Mouse (Mus musculus): ENCODE results near the gene Prph2.

DNA sequence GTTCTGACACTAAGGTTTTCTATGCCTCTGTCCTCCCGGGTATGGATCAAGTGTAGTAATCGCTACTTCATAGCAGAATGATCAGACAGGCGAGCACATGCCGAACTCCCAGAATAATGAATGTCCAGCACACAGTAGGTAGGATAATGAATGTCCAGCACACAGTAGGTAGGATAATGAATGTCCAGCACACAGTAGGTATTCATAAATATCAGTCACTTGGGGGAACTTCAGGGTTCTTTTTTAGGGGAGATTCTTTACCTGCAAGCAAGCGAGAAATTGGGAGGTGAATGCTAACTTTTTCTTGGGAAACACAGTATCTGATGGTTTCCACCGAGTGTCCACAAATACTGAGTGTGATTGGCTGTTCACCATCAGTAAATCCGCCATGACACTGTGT is 62.3 kb downstream of the Prph2 start:
- TF ChIP-seq CTCF (IDR thresholded peaks at IDR 0.05; ENCODE audit: control insufficient read depth, insufficient read depth, insufficient read length), result no peak
- TF ChIP-seq MAX (IDR thresholded peaks at IDR 0.05), result no peak
- TF ChIP-seq MYOD1 (IDR thresholded peaks at IDR 0.05; ENCODE audit: control insufficient read depth, insufficient read length, low read depth), result no peak
- no peak for TF ChIP-seq USF1 (IDR thresholded peaks at IDR 0.05; ENCODE audit: low read depth)
- no peak for TF ChIP-seq FOSL1 (IDR thresholded peaks at IDR 0.05; ENCODE audit: insufficient read depth, low read length, poor library complexity, severe bottlenecking)
- TF ChIP-seq CEBPB (IDR thresholded peaks at IDR 0.05; ENCODE audit: low read depth), result no peak
